Mouse (Mus musculus): ENCODE results near the gene Ext2.

DNA sequence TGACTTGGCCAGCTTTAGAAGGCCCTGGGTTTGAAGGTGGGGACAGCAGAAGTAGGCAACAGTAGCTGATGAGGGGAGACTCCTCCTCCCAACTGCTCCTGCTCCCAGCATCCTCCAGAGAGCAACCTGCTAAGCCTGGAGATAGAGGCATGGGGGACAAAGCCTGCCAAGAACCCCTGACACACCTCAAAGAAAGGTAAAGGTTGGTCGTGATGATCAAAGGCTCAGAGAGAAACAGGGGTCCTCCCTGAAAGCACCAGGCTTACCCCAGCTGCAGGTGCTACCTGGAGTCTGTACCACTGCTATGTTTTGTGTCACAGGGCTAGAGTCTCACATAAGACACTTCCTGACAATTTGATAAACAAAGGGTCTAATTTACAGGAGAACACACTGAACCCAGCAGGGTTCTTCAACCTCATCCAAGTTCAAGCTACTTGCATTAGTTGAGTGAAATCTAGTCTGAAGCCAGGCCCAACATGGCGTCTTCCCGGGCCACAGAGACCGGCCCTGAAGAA, 49.1 kb upstream of the Ext2 start:
- TF ChIP-seq CTCF (IDR thresholded peaks at IDR 0.05): no peak
- TF ChIP-seq EP300 (IDR thresholded peaks at IDR 0.05; ENCODE audit: insufficient read depth, low read depth, low read length): no peak
- TF ChIP-seq POLR2A (IDR thresholded peaks at IDR 0.05; ENCODE audit: insufficient read depth, low read depth, low read length): no peak

Data from heart, adult 2 months (tissue).